Mouse (Mus musculus) bone marrow, adult 2 months (tissue): Measurements from ENCODE around the gene Pik3r6. TPM values are rescaled to one million over a fixed set of nuclear protein-coding genes. Genes with fewer than 3 reads are reported as not detected.

ENCODE experiments used
- H3K27ac ChIP-seq: fragments of 200-500 bp; 2 replicates; pipeline ENCODE4 v1.5.1; 2012; ENCODE audit warnings: low read depth, mild to moderate bottlenecking, control low read depth, inconsistent platforms, low read length; ENCODE audit not compliant: control insufficient read depth, poor library complexity, insufficient read depth
- H3K4me1 ChIP-seq: fragments of 200-500 bp; 2 replicates; pipeline ENCODE4 v1.6.1; 2011; ENCODE audit warnings: low read length; ENCODE audit not compliant: control insufficient read depth, insufficient read depth
- H3K4me3 ChIP-seq: fragments of 200-500 bp; replicated peaks from 2 replicates; pipeline ENCODE3; 2011; ENCODE audit warnings: mild to moderate bottlenecking, low read depth, low read length, control low read depth; ENCODE audit not compliant: control insufficient read depth
- CTCF ChIP-seq: fragments of 200-500 bp; IDR thresholded peaks from 2 replicates; pipeline ENCODE4 v1.5.1; 2011; ENCODE audit warnings: low read length, control low read depth; ENCODE audit not compliant: control insufficient read depth, insufficient read depth
- POLR2A ChIP-seq: fragments of 200-500 bp; IDR thresholded peaks from 2 replicates; pipeline ENCODE4 v1.6.1; 2011; ENCODE audit warnings: low read depth, mild to moderate bottlenecking, control low read depth, low read length, borderline replicate concordance; ENCODE audit not compliant: control insufficient read depth
- WGBS: fragments of 180-500 bp; shearing (Covaris S2); methylation state at CpG from one replicate; pipeline ENCODE4 v1.1.7; 2018; 5-methylcytosine and 5-hydroxymethylcytosine counted together
- polyA plus RNA-seq: library from polyadenylated mRNA; stranded (reverse); fragments of >200 nt; gene quantifications from 2 replicates; pipeline ENCODE4 v1.2.4, GENCODE M21; 2011; ENCODE audit warnings: low replicate concordance; ENCODE audit not compliant: missing spikeins, insufficient read depth, insufficient read length

The Pik3r6 gene
- polyA plus RNA-seq, 1 experiment: 47.0 TPM

DNA sequence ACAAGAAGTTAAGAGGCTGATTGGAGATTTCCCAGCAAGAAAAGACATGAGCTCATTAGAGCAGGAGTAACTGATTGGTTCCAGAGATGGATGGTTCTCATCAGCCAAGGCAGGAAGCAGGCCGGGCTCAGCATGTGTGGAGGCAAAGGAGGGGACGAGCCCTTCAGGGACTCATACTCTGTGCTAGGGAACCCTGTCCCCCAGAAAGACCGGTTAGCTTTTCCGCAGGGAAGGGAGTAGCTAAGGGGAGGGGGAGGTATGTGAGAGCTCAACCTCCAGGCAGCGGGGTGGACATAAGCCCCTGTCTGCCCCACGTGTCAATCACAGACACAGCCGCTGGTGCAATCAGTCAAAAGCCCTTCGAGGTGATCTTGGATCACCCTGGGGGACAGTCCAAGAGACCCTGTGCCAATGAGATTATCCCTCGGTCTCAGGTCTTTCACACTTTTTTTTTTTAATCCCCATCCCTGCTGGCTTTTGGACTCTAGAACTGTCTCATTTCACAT is 98.7 kb downstream of the Pik3r6 start:
- WGBS: 75% methylated on average over 9 of the region's 9 CpGs
- no peak for TF ChIP-seq POLR2A
- no peak for TF ChIP-seq CTCF
- no peaks in the 10 kb centered on the region for H3K4me1 ChIP-seq
- no peak overlapping the region for H3K27ac ChIP-seq
- no peak overlapping the region for H3K4me3 ChIP-seq

Other genes starting within 250 kb of the Pik3r6 start
- 0.72 TPM in 1 of 2 replicates, not detected in the other for gene Ntn1, start 102.2 kb upstream of the Pik3r6 start, polyA plus RNA-seq
- gene Pik3r5, start 70.9 kb upstream of the Pik3r6 start, polyA plus RNA-seq: 6.4 and 26.5 TPM in 2 replicates
- gene Mfsd6l, start 53.2 kb downstream of the Pik3r6 start, polyA plus RNA-seq: 0.97 and 1.1 TPM in 2 replicates
- gene Ccdc42, start 84.0 kb downstream of the Pik3r6 start, polyA plus RNA-seq: not detected in 2 replicates
- gene Myh10, start 188.5 kb downstream of the Pik3r6 start, polyA plus RNA-seq: 22.6 and 26.7 TPM in 2 replicates